Mouse (Mus musculus): ENCODE data around the gene Dhx33. TPM values are rescaled to one million over a fixed set of nuclear protein-coding genes. Genes with fewer than 3 reads are reported as not detected.
A peak's percentile ranks its signal among the peaks of the same experiment; 100 is the strongest.

Dhx33 gene
- total and polyA plus RNA-seq, 2 experiments from 2014 or later: 8.3 to 22.9 TPM

GRCm38 (mm10) chr11:70972586-70972985 lies 31.7 kb downstream of the Dhx33 start:
- Histone ChIP-seq H3K9ac (replicated peaks; ENCODE audit: low read length) (no peak overlapping the region), H3K27me3 (ENCODE audit: insufficient read depth, low read length) (no peaks in the 10 kb centered on the region), H3K4me1 (ENCODE audit: insufficient read depth, low read length) (peaks cover 8% of the 10 kb centered on the region; the same call in 1 of the 2 replicates), H3K36me3 (ENCODE audit: insufficient read depth, low read length) (peaks cover 37% of the 10 kb centered on the region), H3K27ac (no peak overlapping the region), H3K4me3 (ENCODE audit: low read length) (no peak overlapping the region), H3K4me2 (ENCODE audit: low read depth, low read length) (no peak overlapping the region), H3K9me3 (ENCODE audit: low read length) (no peaks in the 10 kb centered on the region)
- WGBS: 71% methylated on average over 1 of the region's 1 CpGs
- ATAC-seq (no peak), DNase-seq (ENCODE audit: low spot score) (no peak)
- TF ChIP-seq CTCF (IDR thresholded peaks at IDR 0.05; ENCODE audit: low read depth): no peak

- peak; percentile 58 for DNase-seq (ENCODE audit: low spot score)
- Histone ChIP-seq H3K36me3 (ENCODE audit: insufficient read depth, low read length) (peaks cover 28% of the 10 kb centered on the region), H3K4me1 (ENCODE audit: insufficient read depth, low read length) (peaks cover 8% of the 10 kb centered on the region; the same call in 1 of the 2 replicates), H3K27me3 (ENCODE audit: insufficient read depth, low read length) (no peaks in the 10 kb centered on the region), H3K9ac (replicated peaks; ENCODE audit: low read length) (peak overlapping the region; percentile 87), H3K9me3 (ENCODE audit: low read length) (no peaks in the 10 kb centered on the region), H3K27ac (peak overlapping the region; percentile 92), H3K4me2 (ENCODE audit: low read depth, low read length) (peak overlapping the region; percentile 92), H3K4me3 (ENCODE audit: low read length) (peak overlapping the region; percentile 95)
- TF ChIP-seq CTCF (IDR thresholded peaks at IDR 0.05; ENCODE audit: low read depth): peak; percentile 45
- 16% methylated on average over 24 of the region's 24 CpGs for WGBS
- ATAC-seq: peak; percentile 18; the same call in 1 of the 2 replicates
These were observed 33.4 kb downstream of the Dhx33 start for GRCm38 (mm10) chr11:70970560-70971540.

- H3K9me3 ChIP-seq (ENCODE audit: low read length): no peaks in the 10 kb centered on the region
- no peaks in the 10 kb centered on the region for H3K27me3 ChIP-seq (ENCODE audit: insufficient read depth, low read length)
- TF ChIP-seq CTCF (IDR thresholded peaks at IDR 0.05; ENCODE audit: low read depth): no peak
- peak within 1 kb of the TSS; percentile 92 for H3K4me2 ChIP-seq (ENCODE audit: low read depth, low read length)
- under 1% methylated on average over 43 of the region's 43 CpGs for WGBS
- ATAC-seq: peak; percentile 99
- peaks cover 8% of the 10 kb centered on the region; the same call in 1 of the 2 replicates for H3K4me1 ChIP-seq (ENCODE audit: insufficient read depth, low read length)
- H3K36me3 ChIP-seq (ENCODE audit: insufficient read depth, low read length): peaks cover 30% of the 10 kb centered on the region
- DNase-seq (ENCODE audit: low spot score): peak; percentile 97
- H3K9ac ChIP-seq (replicated peaks; ENCODE audit: low read length): peak within 1 kb of the TSS; percentile 87
- H3K27ac ChIP-seq: peak within 1 kb of the TSS; percentile 92
- peak within 1 kb of the TSS; percentile 95 for H3K4me3 ChIP-seq (ENCODE audit: low read length)
These were observed 34.2 kb downstream of the Dhx33 start, which contains the start of the genes Nup88 and Rpain for GRCm38 (mm10) chr11:70969821-70970559. TSS of gene Nup88 (minus strand) at chr11:70969973. TSS of gene Rpain (plus strand) at chr11:70970213.

- H3K9me3 ChIP-seq (ENCODE audit: low read length): no peaks in the 10 kb centered on the region
- DNase-seq (ENCODE audit: low spot score): peak; percentile 31
These were observed 34.9 kb downstream of the Dhx33 start for GRCm38 (mm10) chr11:70969271-70969794.

GRCm38 (mm10) chr11:70964222-70964907 lies 39.9 kb downstream of the Dhx33 start:
- H3K4me3 ChIP-seq (ENCODE audit: low read length): no peak overlapping the region
- peaks cover 37% of the 10 kb centered on the region for H3K36me3 ChIP-seq (ENCODE audit: insufficient read depth, low read length)
- no peak overlapping the region for H3K4me2 ChIP-seq (ENCODE audit: low read depth, low read length)
- ATAC-seq: no peak
- no peaks in the 10 kb centered on the region for H3K27me3 ChIP-seq (ENCODE audit: insufficient read depth, low read length)
- H3K4me1 ChIP-seq (ENCODE audit: insufficient read depth, low read length): peaks cover 8% of the 10 kb centered on the region; the same call in 1 of the 2 replicates
- TF ChIP-seq CTCF (IDR thresholded peaks at IDR 0.05; ENCODE audit: low read depth): no peak
- H3K27ac ChIP-seq: no peak overlapping the region
- H3K9me3 ChIP-seq (ENCODE audit: low read length): no peaks in the 10 kb centered on the region
- 81% methylated on average over 4 of the region's 4 CpGs for WGBS
- H3K9ac ChIP-seq (replicated peaks; ENCODE audit: low read length): no peak overlapping the region
- no peak for DNase-seq (ENCODE audit: low spot score)

More at GRCm38 (mm10) chr11:70969271-70969794, 34.9 kb downstream of the Dhx33 start:
- H3K4me3 ChIP-seq (ENCODE audit: low read length): peak overlapping the region; percentile 95
- ATAC-seq: 0 out of 2 replicates have a peak, but pooled peaks have one; percentile 3
- H3K27ac ChIP-seq: peak overlapping the region; percentile 92
- TF ChIP-seq CTCF (IDR thresholded peaks at IDR 0.05; ENCODE audit: low read depth): no peak
- H3K27me3 ChIP-seq (ENCODE audit: insufficient read depth, low read length): no peaks in the 10 kb centered on the region
- H3K4me1 ChIP-seq (ENCODE audit: insufficient read depth, low read length): peaks cover 8% of the 10 kb centered on the region; the same call in 1 of the 2 replicates
- peak overlapping the region; percentile 92 for H3K4me2 ChIP-seq (ENCODE audit: low read depth, low read length)
- H3K36me3 ChIP-seq (ENCODE audit: insufficient read depth, low read length): peaks cover 31% of the 10 kb centered on the region
- peak overlapping the region; percentile 87 for H3K9ac ChIP-seq (replicated peaks; ENCODE audit: low read length)
- under 1% methylated on average over 25 of the region's 25 CpGs for WGBS
